ENCODE assay signal across 8 mouse cellular contexts in the genomic region with DNA sequence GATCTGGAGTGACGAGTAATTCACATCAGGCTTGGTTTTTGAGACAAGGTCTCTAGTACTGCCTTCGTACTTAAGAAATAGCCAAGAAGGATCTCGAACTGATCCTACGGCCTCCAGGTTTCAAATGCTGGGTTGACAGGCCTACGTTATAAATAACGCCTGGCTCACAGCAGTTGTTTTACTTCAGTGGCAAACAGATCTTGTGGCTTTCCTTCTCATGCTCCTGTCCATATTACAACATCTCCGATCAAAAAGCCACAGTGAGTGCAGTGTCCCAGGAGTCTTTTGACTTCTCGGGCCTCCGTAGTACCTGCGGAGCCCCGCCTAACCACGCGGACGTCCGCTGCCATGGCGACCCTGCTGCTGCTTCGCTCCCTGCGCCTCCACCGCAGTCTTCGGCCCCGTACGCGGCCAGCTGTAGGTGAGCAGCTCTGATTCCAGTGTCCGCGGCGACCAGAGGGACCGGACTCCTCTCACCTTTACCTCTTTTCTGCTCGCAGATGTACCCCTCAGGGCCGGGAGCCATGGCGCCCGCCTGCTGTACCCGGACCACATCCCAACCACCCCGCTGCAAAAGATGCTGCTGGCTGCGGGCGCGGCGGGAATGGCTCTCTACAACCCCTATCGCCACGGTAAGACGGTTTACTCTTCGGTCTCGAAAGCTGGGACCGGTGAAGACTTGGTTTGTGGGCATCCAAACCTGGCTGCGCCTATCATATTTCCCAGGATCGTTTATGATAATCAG. TPM values are rescaled to one million over a fixed set of nuclear protein-coding genes. Genes with fewer than 3 reads are reported as not detected.
DNase-seq lines count a peak whose midpoint lies in the region; ATAC-seq and TF ChIP-seq lines count a peak whose summit lies in the region.

Gene Trub2, minus strand, starts transcription at position 566 of the 745 bp plus-strand sequence.

- peak within 1 kb of the TSS; percentile 64 for H3K9ac ChIP-seq in hindbrain, postnatal 0 days (replicated peaks; ENCODE audit: low read length)

- H3K4me2 ChIP-seq in hindbrain, postnatal 0 days (ENCODE audit: low read depth, low read length), result peak within 1 kb of the TSS; percentile 86

- 2% methylated on average over 45 of the region's 45 CpGs for WGBS in hindbrain, postnatal 0 days

- peak within 1 kb of the TSS; percentile 66 for H3K4me3 ChIP-seq in cortical plate, adult 2 months (ENCODE audit: insufficient read depth, low read length)
- peak within 1 kb of the TSS; percentile 62 for H3K4me3 ChIP-seq in hindbrain, postnatal 0 days (ENCODE audit: low read length)

- ATAC-seq in hindbrain, postnatal 0 days, result peak; percentile 79
- peak; percentile 92 for ATAC-seq in megakaryocyte, adult 5-6 weeks (ENCODE audit: poor library complexity, severe bottlenecking)

- H3K36me3 ChIP-seq in hindbrain, postnatal 0 days (ENCODE audit: insufficient read depth, low read length), result peaks cover 34% of the 10 kb centered on the region

- peak; percentile 73 for TF ChIP-seq POLR2A in cortical plate, adult 2 months (IDR thresholded peaks at IDR 0.05; ENCODE audit: extremely low read depth, insufficient read depth, low read length)

- H3K27ac ChIP-seq in cortical plate, adult 2 months (ENCODE audit: insufficient read depth, low read length), result peak within 1 kb of the TSS; percentile 53
- H3K27ac ChIP-seq in hindbrain, postnatal 0 days, result peak within 1 kb of the TSS; percentile 75

- no peaks in the 10 kb centered on the region; the same call in 1 of the 2 replicates for H3K4me1 ChIP-seq in cortical plate, adult 2 months (ENCODE audit: control insufficient read depth, insufficient read depth, low read length)
- H3K4me1 ChIP-seq in hindbrain, postnatal 0 days (ENCODE audit: insufficient read depth, low read length), result no peaks in the 10 kb centered on the region

- TF ChIP-seq CTCF in cortical plate, adult 2 months (IDR thresholded peaks at IDR 0.05; ENCODE audit: extremely low read depth, insufficient read depth, low read length), result no peak
- no peak for TF ChIP-seq CTCF in hindbrain, postnatal 0 days (IDR thresholded peaks at IDR 0.05; ENCODE audit: low read depth)

- no peaks in the 10 kb centered on the region for H3K9me3 ChIP-seq in hindbrain, postnatal 0 days (ENCODE audit: low read length)

- H3K27me3 ChIP-seq in hindbrain, postnatal 0 days (ENCODE audit: insufficient read depth, low read length), result no peaks in the 10 kb centered on the region

- DNase-seq in adipocyte (ENCODE audit: low spot score), result peak; percentile 71
- DNase-seq in gastrocnemius, adult 8-10 months (ENCODE audit: low spot score in 2 of 2), result peak; percentile 49 to 59
- DNase-seq in hindbrain, postnatal 0 days (ENCODE audit: low spot score), result peak; percentile 85
- DNase-seq in left cerebral cortex, adult 8-10 months (ENCODE audit: low spot score in 2 of 2), result peak; percentile 82 to 84
- peak; percentile 90 to 94 for DNase-seq in right cerebral cortex, adult 2 months (ENCODE audit: low spot score in 2 of 2)
- peak; percentile 38 for DNase-seq in urinary bladder, postnatal 10 days (ENCODE audit: low spot score)

RNA-seq across cellular contexts. Expression of gene Trub2, which starts in this region (rescaled TPM):
- 37.6 and 40.0 TPM in 2 replicates for polyA plus RNA-seq in cortical plate, adult 2 months (2012; rRNA removed)
- 10 to 100 TPM; 20.8 to 31.6 (median 26.2) TPM for total RNA-seq in gastrocnemius, adult 8-10 months (2022)
- 47.4 and 49.9 TPM in 2 replicates for total RNA-seq in hindbrain, postnatal 0 days (2014; rRNA removed)
- polyA plus RNA-seq in hindbrain, postnatal 0 days (2015; fragmentation: Nextera tagmentation; extraction: Ambion mirVana), result 32.5 and 34.2 TPM in 2 replicates
- total RNA-seq in left cerebral cortex, adult 8-10 months (2022), result 10 to 100 TPM; 45.4 to 53.5 (median 50.2) TPM
- total RNA-seq in megakaryocyte, adult 5-6 weeks (2015), result 13.7 and 16.1 TPM in 2 replicates
- 21.3 and 33.2 TPM in 2 replicates for total RNA-seq in megakaryocyte, adult 5-6 weeks (2017)

Comparison
In these comparisons a context has a peak if more than half of its experiments do, and no peak if none do; other contexts are left out.
1. Peak in every context shown above with its lines: DNase-seq, ATAC-seq, H3K4me3 ChIP-seq and H3K27ac ChIP-seq.
2. DNase-seq: peak in every context shown above with its lines; median percentile 92 in right cerebral cortex, adult 2 months; 85 in hindbrain, postnatal 0 days; 83 in left cerebral cortex, adult 8-10 months; 71 in adipocyte; 54 in gastrocnemius, adult 8-10 months; 38 in urinary bladder, postnatal 10 days.